Mouse (Mus musculus) midbrain, embryonic 11.5 days (tissue): ENCODE measurements around the gene Pigv. TPM values are rescaled to one million over a fixed set of nuclear protein-coding genes. Genes with fewer than 3 reads are reported as not detected.
A peak's percentile ranks its signal among the peaks of the same experiment; 100 is the strongest.

Experiments
- ATAC-seq: fragments of 200-750 bp; cut with Nextera tagmentation; 2 replicates; pipeline ENCODE4 v1.8.0; 2017; ENCODE audit warnings: moderate TSS enrichment, moderate library complexity; ENCODE audit not compliant: low FRiP score
- DNase-seq: peaks from one replicate; pipeline ENCODE4 v3.0.0; 2015; ENCODE audit warnings: low spot score; ENCODE audit errors: missing footprints
- H3K27ac ChIP-seq: fragments of 300-500 bp; sonication (generic); 2 replicates; pipeline ENCODE4 v1.5.1; 2014; ENCODE audit warnings: low read depth, low read length
- H3K27me3 ChIP-seq: fragments of 300-500 bp; sonication (generic); 2 replicates; pipeline ENCODE4 v1.6.1; 2014; ENCODE audit warnings: mild to moderate bottlenecking, low read length, moderate library complexity, mixed read lengths; ENCODE audit not compliant: control insufficient read depth, insufficient read depth
- H3K36me3 ChIP-seq: fragments of 300-500 bp; sonication (generic); 2 replicates; pipeline ENCODE4 v1.6.1; 2014; ENCODE audit warnings: mild to moderate bottlenecking, low read length, moderate library complexity, mixed read lengths; ENCODE audit not compliant: control insufficient read depth, insufficient read depth
- H3K4me1 ChIP-seq: fragments of 300-500 bp; sonication (generic); 2 replicates; pipeline ENCODE4 v1.6.1; 2014; ENCODE audit warnings: low read length; ENCODE audit not compliant: control insufficient read depth, insufficient read depth
- H3K4me2 ChIP-seq: fragments of 300-500 bp; sonication (generic); 2 replicates; pipeline ENCODE4 v1.6.1; 2014; ENCODE audit warnings: mild to moderate bottlenecking, moderate library complexity
- H3K4me3 ChIP-seq: fragments of 300-500 bp; sonication (generic); 2 replicates; pipeline ENCODE4 v1.5.1; 2014; ENCODE audit warnings: low read depth, low read length
- H3K9ac ChIP-seq: fragments of 300-500 bp; sonication (generic); 2 replicates; pipeline ENCODE4 v1.6.1; 2014; ENCODE audit warnings: low read length
- H3K9me3 ChIP-seq: fragments of 300-500 bp; sonication (generic); 2 replicates; pipeline ENCODE4 v1.6.1; 2016; ENCODE audit warnings: low read length; ENCODE audit not compliant: control insufficient read depth
- WGBS: fragments of 180-500 bp; shearing (Covaris S2); extraction: QIAGEN DNeasy Blood & Tissue Kit; methylation state at CpG from one replicate; pipeline ENCODE4 v1.1.7; 2014; 5-methylcytosine and 5-hydroxymethylcytosine counted together
- polyA plus RNA-seq: library from polyadenylated mRNA; unstranded; fragments of >200 nt; fragmentation: Nextera tagmentation; extraction: Ambion mirVana; gene quantifications from 2 replicates; pipeline ENCODE4 v1.2.1, GENCODE M21; 2014

The Pigv gene
- polyA plus RNA-seq, 1 experiment from 2014 or later: 12.4 TPM

DNA sequence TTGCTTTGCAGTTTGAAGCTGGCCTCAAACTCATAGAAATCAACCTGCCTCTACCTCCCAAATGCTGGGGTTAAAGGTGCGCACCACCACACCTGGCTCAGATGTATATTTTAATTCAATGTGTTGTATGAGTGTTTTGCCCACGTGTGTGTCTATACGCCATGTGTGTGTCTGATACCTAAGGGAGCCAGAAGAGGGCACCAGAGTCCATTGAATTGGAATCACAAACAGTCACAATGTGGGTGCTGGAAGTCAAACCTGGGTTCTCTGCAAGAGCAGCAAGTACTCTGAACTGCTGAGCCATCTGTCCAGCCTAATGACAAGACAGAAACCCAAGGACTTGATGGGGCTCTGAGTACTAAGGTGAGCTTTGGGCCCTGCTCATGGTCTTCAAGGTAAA is 27.3 kb downstream of the Pigv start:
- Histone ChIP-seq H3K27ac (no peak overlapping the region), H3K4me3 (no peak overlapping the region), H3K9me3 (no peaks in the 10 kb centered on the region; the same call in 1 of the 2 replicates), H3K36me3 (no peaks in the 10 kb centered on the region), H3K9ac (no peak overlapping the region), H3K4me2 (no peak overlapping the region), H3K27me3 (no peaks in the 10 kb centered on the region), H3K4me1 (no peaks in the 10 kb centered on the region)
- ATAC-seq (no peak), DNase-seq (no peak)
- 87% methylated on average over 3 of the region's 3 CpGs for WGBS

DNA sequence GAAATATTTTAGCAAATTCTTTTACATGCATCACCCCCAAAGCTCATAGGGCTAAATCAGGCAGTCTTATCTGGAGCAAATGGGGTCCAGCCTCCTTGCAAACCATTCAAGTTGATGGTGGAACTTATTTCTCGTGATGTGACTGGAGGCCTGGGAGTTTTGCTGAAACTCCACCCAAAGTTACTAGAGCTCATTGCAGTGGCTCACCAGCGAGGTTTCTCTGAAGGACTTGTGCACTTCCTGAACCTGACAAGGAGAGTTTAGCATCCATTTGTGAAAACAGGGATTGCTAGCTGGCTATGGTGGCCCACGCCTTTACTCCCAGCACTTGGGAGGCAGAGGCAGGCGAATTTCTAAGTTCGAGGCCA is 38.4 kb downstream of the Pigv start:
- DNase-seq (peak; percentile 37), ATAC-seq (no peak)
- no peak overlapping the region for H3K9ac ChIP-seq
- no peaks in the 10 kb centered on the region for H3K27me3 ChIP-seq
- no peak overlapping the region for H3K4me3 ChIP-seq
- H3K27ac ChIP-seq: no peak overlapping the region
- 79% methylated on average over 5 of the region's 5 CpGs for WGBS
- peaks cover 7% of the 10 kb centered on the region for H3K4me1 ChIP-seq
- no peaks in the 10 kb centered on the region for H3K36me3 ChIP-seq
- no peak overlapping the region for H3K4me2 ChIP-seq
- H3K9me3 ChIP-seq: no peaks in the 10 kb centered on the region

DNA sequence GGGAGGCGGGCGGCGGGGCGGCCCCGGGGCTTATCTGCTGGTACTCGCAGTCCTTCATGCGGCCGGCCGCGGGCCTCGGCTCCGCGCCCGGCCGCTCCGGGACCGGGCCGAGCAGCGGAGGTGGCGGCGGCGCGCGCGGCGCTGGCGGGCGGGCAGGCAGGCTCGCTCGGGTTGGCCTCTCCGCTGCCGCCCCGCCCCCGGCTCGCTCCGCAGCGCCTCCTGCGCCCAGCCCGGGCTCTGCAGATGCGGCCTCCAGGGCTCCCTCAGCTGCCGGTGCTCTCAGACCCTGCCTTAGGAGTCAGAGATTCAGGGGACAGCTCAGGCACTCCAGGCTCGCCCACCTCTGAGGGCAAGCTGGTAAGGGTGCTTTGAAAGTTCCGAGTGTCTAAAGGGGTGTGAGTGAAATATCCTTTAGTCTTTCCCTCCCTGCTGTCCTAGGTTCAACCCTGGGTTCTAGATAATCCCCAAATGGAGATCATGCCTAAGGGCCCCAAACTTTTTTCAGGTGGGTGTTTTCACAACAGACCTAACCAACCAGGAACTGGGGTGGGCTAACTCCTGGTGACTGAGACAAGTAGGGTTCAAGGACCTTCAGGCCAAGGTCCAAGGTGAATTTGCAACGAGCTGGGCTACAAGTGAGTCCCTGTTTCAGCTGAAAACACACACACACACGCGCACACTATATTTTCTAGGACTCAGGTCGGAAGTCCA is 39.0 kb downstream of the Pigv start:
- Histone ChIP-seq H3K4me2 (peak overlapping the region; percentile 59), H3K4me1 (peaks cover 7% of the 10 kb centered on the region), H3K36me3 (no peaks in the 10 kb centered on the region), H3K27ac (no peak overlapping the region; the same call in 1 of the 2 replicates), H3K9ac (peak overlapping the region; percentile 94), H3K4me3 (peak overlapping the region; percentile 94), H3K9me3 (no peaks in the 10 kb centered on the region), H3K27me3 (no peaks in the 10 kb centered on the region)
- DNase-seq (peak; percentile 100), ATAC-seq (peak; percentile 94)
- WGBS: 11% methylated on average over 33 of the region's 47 CpGs

DNA sequence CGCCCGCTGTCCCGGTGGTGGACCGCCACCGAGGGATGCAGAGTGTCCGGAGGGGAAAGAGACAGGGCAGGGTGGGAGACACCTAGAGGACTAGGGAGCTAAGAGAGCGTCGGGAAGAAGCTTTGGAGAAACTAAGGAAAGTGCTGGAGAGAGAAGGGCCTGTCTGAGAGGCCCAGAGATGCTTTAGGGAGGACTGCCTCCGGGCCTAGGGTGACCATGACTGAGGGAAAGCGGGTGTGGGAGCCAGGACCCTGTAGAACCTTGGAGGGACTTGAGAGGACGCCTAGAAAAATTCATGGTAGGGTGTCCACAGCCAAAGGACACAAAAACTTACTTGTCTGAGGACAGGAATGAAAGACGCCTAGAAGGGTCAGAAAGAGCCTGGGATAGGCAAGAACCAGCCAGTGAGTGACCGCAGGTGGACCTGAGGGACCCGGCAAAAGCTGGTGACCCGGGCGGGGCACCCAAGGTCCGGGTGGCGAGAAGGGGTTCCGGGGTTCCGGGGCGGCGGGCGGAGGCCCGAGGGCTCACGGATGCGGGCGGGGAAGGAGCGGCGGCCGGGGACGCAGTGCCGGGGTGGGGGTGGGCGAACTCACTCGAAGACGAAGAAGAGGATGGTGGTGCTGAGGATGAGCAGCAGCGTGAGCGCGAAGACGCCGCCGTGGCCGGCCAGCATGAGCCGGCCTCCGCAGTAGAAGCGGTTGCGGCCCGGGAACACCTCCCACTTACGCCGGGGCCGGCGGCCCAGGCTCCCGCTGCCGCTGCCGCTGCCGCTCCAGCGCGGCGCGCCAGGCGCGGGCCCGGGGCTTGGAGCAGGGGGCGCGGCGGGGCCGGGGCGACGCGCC is 39.7 kb downstream of the Pigv start:
- peaks cover 7% of the 10 kb centered on the region for H3K4me1 ChIP-seq
- ATAC-seq: peak; percentile 71
- H3K36me3 ChIP-seq: no peaks in the 10 kb centered on the region
- peak overlapping the region; percentile 94 for H3K4me3 ChIP-seq
- H3K4me2 ChIP-seq: peak overlapping the region; percentile 59
- peak overlapping the region; percentile 94 for H3K9ac ChIP-seq
- H3K9me3 ChIP-seq: no peaks in the 10 kb centered on the region
- H3K27ac ChIP-seq: no peak overlapping the region; the same call in 1 of the 2 replicates
- no peaks in the 10 kb centered on the region for H3K27me3 ChIP-seq
- 1% methylated on average over 62 of the region's 69 CpGs for WGBS
- DNase-seq: peak; percentile 95

DNA sequence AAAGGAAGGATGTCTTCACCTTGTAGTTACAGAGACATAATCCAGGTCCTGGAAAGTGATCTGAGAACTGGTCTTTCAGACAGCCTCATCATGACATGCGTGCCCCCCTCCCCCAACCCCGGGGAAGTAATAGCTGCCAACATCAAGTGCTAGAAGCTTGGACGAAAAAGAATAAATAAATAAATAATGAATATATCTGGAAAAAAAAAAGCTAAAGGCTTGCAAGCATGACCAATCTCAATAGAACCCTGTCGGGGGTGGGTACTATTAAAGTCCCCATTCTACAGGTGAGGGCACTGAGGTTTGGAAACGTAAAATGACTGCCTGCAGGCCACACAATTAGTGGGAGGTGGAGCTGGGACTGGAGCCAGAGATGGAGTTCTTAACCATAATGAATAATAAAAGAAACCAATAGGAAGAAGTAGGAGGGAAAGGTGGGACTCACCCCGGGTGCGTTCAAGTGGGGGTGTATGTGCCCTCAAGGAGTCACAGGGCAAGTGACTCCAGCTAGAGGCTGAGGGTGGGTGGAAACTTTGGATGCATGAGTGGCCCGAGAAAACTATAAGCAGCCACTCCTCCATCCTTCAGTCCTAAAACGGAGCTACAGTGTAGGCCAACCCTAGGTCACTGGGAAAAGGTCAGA is 40.6 kb downstream of the Pigv start:
- no peak overlapping the region for H3K27ac ChIP-seq
- no peaks in the 10 kb centered on the region for H3K9me3 ChIP-seq
- peaks cover 2% of the 10 kb centered on the region; the same call in 1 of the 2 replicates for H3K36me3 ChIP-seq
- peak overlapping the region; percentile 59 for H3K4me2 ChIP-seq
- no peaks in the 10 kb centered on the region for H3K27me3 ChIP-seq
- ATAC-seq (no peak), DNase-seq (no peak)
- H3K4me1 ChIP-seq: peaks cover 7% of the 10 kb centered on the region
- peak overlapping the region; percentile 94 for H3K4me3 ChIP-seq
- WGBS: 48% methylated on average over 9 of the region's 9 CpGs
- H3K9ac ChIP-seq: peak overlapping the region; percentile 94

DNA sequence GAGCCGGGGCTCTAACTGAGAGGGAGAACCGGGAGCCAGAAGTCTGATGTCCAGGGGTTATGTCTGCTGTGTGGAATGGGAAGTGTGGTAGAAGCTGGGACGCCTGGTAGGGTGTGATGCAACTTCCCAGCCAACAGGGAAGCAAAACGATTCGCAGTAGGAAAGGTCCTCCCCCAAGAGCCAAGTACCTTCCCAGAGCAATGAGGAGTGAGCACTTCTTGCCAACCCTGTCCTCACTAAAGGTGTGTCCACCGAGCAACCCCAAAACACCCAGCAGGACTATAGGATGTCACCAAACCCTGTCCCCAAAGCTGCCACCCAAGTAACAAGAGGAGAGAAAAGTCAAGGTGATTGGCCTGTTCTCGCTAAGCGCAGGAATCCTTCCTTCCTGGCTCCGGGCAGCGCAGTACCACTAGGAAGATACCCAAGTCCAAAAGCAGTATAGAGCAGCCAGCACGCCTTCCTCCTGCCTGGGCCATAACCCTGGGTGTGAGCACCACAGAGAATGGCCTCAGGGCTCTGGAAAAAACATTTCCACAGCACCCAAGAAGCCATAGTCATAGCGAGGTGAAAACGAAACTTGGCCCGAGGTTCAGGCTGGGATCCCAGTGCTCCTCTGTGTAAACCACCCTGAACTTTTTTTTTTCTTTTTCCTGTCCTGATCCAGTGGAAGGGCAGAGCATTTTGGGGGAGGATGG is 41.2 kb downstream of the Pigv start:
- Histone ChIP-seq H3K9ac (no peak overlapping the region; the same call in 1 of the 2 replicates), H3K27ac (no peak overlapping the region), H3K4me1 (peaks cover 7% of the 10 kb centered on the region), H3K36me3 (peaks cover 3% of the 10 kb centered on the region; the same call in 1 of the 2 replicates), H3K4me2 (no peak overlapping the region), H3K4me3 (no peak overlapping the region), H3K27me3 (no peaks in the 10 kb centered on the region), H3K9me3 (no peaks in the 10 kb centered on the region)
- ATAC-seq (no peak), DNase-seq (peak; percentile 82)
- 84% methylated on average over 14 of the region's 14 CpGs for WGBS

DNA sequence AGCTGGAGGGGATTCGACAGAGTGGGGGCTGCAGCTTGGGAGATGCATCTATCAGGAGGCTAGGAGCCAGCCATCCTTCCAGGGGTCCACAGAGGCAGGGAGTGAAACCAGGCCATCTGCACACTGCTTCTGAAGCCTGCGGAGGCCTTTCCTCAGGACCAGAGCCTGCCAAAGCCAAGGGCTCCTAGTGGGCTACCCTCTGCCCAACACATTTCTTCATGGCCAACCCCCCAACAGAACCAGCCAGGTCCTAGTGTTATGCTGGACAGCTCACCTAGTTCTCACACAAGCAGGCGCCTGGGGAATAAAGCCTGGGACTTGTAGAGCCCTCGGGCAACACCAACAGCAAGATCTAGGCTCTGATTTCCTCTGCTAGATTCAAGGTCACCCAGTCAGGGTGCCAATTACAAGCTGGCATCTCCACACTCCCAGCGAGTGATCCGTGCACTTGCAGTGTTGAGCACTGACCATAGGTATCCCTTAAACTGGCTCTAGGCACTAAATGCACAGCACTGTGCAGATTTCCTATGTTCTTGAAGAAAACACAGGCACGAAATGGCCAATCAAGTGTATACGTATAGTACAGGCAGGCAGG is 42.0 kb downstream of the Pigv start:
- Histone ChIP-seq H3K27me3 (no peaks in the 10 kb centered on the region), H3K27ac (no peak overlapping the region), H3K4me2 (no peak overlapping the region), H3K4me1 (peaks cover 7% of the 10 kb centered on the region), H3K9me3 (no peaks in the 10 kb centered on the region), H3K9ac (no peak overlapping the region), H3K4me3 (no peak overlapping the region), H3K36me3 (peaks cover 3% of the 10 kb centered on the region; the same call in 1 of the 2 replicates)
- DNase-seq (peak; percentile 69), ATAC-seq (no peak)
- 91% methylated on average over 8 of the region's 8 CpGs for WGBS

DNA sequence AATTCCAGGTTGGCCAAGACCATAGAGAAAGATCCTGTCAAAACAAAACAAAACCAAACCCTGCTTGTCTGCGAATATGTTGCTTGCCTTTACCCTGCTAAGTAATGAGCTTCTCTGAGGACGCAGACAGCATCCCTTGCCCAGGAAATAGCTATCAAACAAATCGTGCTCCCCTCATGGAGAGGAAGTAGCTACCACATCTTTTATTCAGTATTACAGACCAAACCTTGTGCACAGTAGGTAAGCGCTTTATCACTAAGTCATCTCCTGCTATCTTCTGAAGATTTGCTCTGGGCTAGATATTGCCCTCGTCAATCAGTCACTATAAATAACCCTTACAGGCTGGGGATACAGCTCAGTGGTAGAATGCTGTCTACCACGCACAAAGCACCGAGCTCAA is 43.3 kb downstream of the Pigv start:
- no peak for ATAC-seq
- H3K9me3 ChIP-seq: no peaks in the 10 kb centered on the region
- peaks cover 7% of the 10 kb centered on the region for H3K4me1 ChIP-seq

More for the DNA sequence above, 43.3 kb downstream of the Pigv start:
- Histone ChIP-seq H3K4me3 (no peak overlapping the region), H3K4me2 (no peak overlapping the region), H3K9ac (no peak overlapping the region), H3K27ac (no peak overlapping the region), H3K36me3 (peaks cover 6% of the 10 kb centered on the region; the same call in 1 of the 2 replicates), H3K27me3 (no peaks in the 10 kb centered on the region)
- no peak for DNase-seq
- 91% methylated on average over 7 of the region's 7 CpGs for WGBS
